Mouse (Mus musculus) ES-E14 (cell line): Measurements from ENCODE around the gene Vps45. TPM values are rescaled to one million over a fixed set of nuclear protein-coding genes. Genes with fewer than 3 reads are reported as not detected.
"Not testable (repeated sequence)": the region's sequence is repeated elsewhere in the genome, so short reads cannot be mapped to it uniquely, and the experiment has no call there.

Experiments
- DNase-seq: peaks from one replicate; pipeline ENCODE4 v3.0.0-alpha.2; 2013; ENCODE audit warnings: low read depth, low spot score
- H3K27ac ChIP-seq: 2 replicates; pipeline ENCODE4 v1.5.1; 2012; ENCODE audit warnings: low read depth, mild to moderate bottlenecking, low read length, moderate library complexity, mixed read lengths; ENCODE audit not compliant: poor library complexity, insufficient read depth, severe bottlenecking
- H3K36me3 ChIP-seq: 2 replicates; pipeline ENCODE4 v1.6.1; 2012; ENCODE audit warnings: mild to moderate bottlenecking, low read length, moderate library complexity, mixed read lengths; ENCODE audit not compliant: control insufficient read depth, poor library complexity, insufficient read depth, severe bottlenecking
- H3K4me1 ChIP-seq, 2 experiments: fragments of 150-350 bp in 1 of 2; sonication (generic) in 1 of 2; 2 replicates each; pipeline ENCODE4 v1.6.1; 2012; ENCODE audit warnings: low read length in 2 of 2, mild to moderate bottlenecking in 1 of 2, mixed read lengths in 1 of 2; ENCODE audit not compliant: control insufficient read depth in 2 of 2, insufficient read depth in 2 of 2, poor library complexity in 1 of 2
- H3K4me3 ChIP-seq, 2 experiments: fragments of 150-350 bp in 1 of 2; sonication (generic) in 1 of 2; 2 replicates each; pipeline ENCODE4 v1.5.1; 2012; ENCODE audit warnings: low read length in 2 of 2, low read depth in 1 of 2, mild to moderate bottlenecking in 1 of 2, mixed read lengths in 1 of 2; ENCODE audit not compliant: insufficient read depth in 1 of 2, poor library complexity in 1 of 2, severe bottlenecking in 1 of 2
- H3K9ac ChIP-seq: 2 replicates; pipeline ENCODE4 v1.6.1; 2012; ENCODE audit warnings: low read depth, mild to moderate bottlenecking, low read length, mixed read lengths; ENCODE audit not compliant: poor library complexity, insufficient read depth, severe bottlenecking
- H3K9me3 ChIP-seq: fragments of 150-350 bp; sonication (generic); 2 replicates; pipeline ENCODE4 v1.6.1; 2012; ENCODE audit warnings: low read depth, mild to moderate bottlenecking, low read length; ENCODE audit not compliant: control insufficient read depth, insufficient read depth
- CHD2 ChIP-seq: IDR thresholded peaks from 2 replicates; pipeline ENCODE4 v1.6.1; 2014; ENCODE audit warnings: mild to moderate bottlenecking, low read depth, low read length, inconsistent platforms
- HCFC1 ChIP-seq: IDR thresholded peaks from 2 replicates; pipeline ENCODE4 v1.6.1; 2012; ENCODE audit warnings: low read length, inconsistent platforms, borderline replicate concordance; ENCODE audit not compliant: insufficient read depth
- MAFK ChIP-seq: IDR thresholded peaks from 2 replicates; pipeline ENCODE4 v1.6.1; 2014; ENCODE audit warnings: mild to moderate bottlenecking, low read depth, low read length, inconsistent platforms; ENCODE audit not compliant: insufficient read depth
- ZC3H11A ChIP-seq: IDR thresholded peaks from 2 replicates; pipeline ENCODE4 v1.6.1; 2012; ENCODE audit warnings: low read depth, mild to moderate bottlenecking, inconsistent platforms, low read length, borderline replicate concordance
- ZNF384 ChIP-seq: IDR thresholded peaks from 2 replicates; pipeline ENCODE4 v1.6.1; 2012; ENCODE audit warnings: low read depth, low read length, inconsistent platforms
- in situ Hi-C, 2 experiments: fragments of 600-800 bp; cut with MboI; formaldehyde crosslinking; loops; one replicate each; pipeline ENCODE4 v1.15.1; 2025; ENCODE audit warnings: low sequenced_read_pairs in 2 of 2, inconsistent platforms in 1 of 2; ENCODE audit not compliant: unreplicated experiment in 2 of 2
- total RNA-seq: library from RNA; depleted of rRNA; stranded (reverse); fragments of 300-350 nt; gene quantifications from 2 replicates; pipeline ENCODE4 v1.2.3, GENCODE M21; 2012

Gene Vps45
- total RNA-seq, 1 experiment: 11.9 TPM

GRCm38 (mm10) chr3:95977587-95977986, 80.7 kb downstream of the Vps45 start:
- not testable (repeated sequence) for H3K4me1 ChIP-seq

GRCm38 (mm10) chr3:95977079-95977478, 81.2 kb downstream of the Vps45 start:
- Histone ChIP-seq H3K36me3 (no peaks in the 10 kb centered on the region), H3K27ac (no peak overlapping the region), H3K4me3 (no peak overlapping the region), H3K9ac (no peak overlapping the region), H3K4me1 (peaks cover 0 to 5% of the 10 kb centered on the region in 2 experiments; a peak in 1 of 4 replicates), H3K9me3 (no peaks in the 10 kb centered on the region)
- in situ Hi-C loops: no loop called here
- no peak for DNase-seq
- peak; percentile 70; the same call in 1 of the 2 replicates for TF ChIP-seq ZNF384
- no peak for TF ChIP-seq HCFC1
- TF ChIP-seq CHD2: no peak
- TF ChIP-seq ZC3H11A: no peak

More at GRCm38 (mm10) chr3:95977587-95977986, 80.7 kb downstream of the Vps45 start:
- in situ Hi-C loops, H3K9ac ChIP-seq, H3K9me3 ChIP-seq, H3K4me3 ChIP-seq, H3K27ac ChIP-seq, DNase-seq, H3K36me3 ChIP-seq: not testable (repeated sequence)
- peak; percentile 57; the same call in 1 of the 2 replicates for TF ChIP-seq ZNF384

DNA sequence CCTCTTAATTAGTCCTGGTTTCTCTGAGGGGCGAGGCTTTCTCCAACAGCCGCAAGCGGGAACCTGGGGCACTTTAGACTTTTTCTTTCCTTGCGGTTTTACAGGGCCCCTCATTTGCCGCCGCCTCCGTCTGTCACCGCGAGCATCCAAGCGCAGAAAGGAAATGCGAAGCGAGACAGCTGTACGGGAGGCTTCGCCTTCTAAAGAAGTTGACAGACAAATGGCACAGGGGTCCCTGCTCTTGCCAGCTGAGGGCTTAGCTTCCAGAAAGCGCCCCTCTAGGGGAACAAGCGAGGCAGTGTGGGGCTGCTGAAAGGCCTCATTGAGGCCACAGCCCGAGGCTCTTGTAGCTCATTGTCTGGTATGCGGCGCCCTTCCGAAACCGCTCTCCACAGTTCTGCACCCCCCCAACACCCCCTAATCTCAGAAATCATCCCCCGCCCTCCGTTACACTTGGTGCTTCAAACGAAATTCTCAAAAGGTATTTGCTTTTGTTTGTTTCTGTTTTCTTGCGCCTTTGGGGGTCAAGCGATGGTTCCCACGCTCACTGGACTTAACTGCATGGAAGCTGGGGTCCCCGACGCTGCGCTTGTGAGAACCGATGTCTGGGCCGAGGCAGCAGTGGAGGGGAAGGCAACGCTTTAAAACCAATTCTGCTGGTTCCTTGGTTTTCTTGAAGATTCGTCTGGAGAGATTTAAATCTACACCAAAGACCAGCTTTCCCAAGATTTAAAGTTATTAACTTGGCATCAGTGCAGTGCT, 85.2 kb downstream of the Vps45 start:
- no peak for DNase-seq
- in situ Hi-C loops: loop anchor here (5.0 kb wide), 2 partner anchors 79 to 84 kb away; partner anchors contain the start of gene Vps45 (in 1 of the 2)
- peak overlapping the region; percentile 32 to 37 for H3K4me3 ChIP-seq
- no peaks in the 10 kb centered on the region for H3K36me3 ChIP-seq
- no peak for TF ChIP-seq ZC3H11A
- H3K9ac ChIP-seq: no peak overlapping the region
- no peaks in the 10 kb centered on the region for H3K9me3 ChIP-seq
- H3K27ac ChIP-seq: no peak overlapping the region
- H3K4me1 ChIP-seq: peaks cover 0 to 5% of the 10 kb centered on the region in 2 experiments; a peak in 1 of 4 replicates

- in situ Hi-C loops: loop anchor here (5.0 kb wide), 2 partner anchors 80 to 85 kb away; partner anchors contain the start of gene Vps45 (in 1 of the 2)
- Histone ChIP-seq H3K36me3 (no peaks in the 10 kb centered on the region), H3K9me3 (no peaks in the 10 kb centered on the region), H3K27ac (no peak overlapping the region), H3K9ac (no peak overlapping the region), H3K4me3 (peak overlapping the region in 1 of 2 experiments; percentile 37; a peak in 1 of 4 replicates), H3K4me1 (peaks cover 0 to 5% of the 10 kb centered on the region in 2 experiments; a peak in 1 of 4 replicates)
- DNase-seq: no peak
- no peak for TF ChIP-seq ZNF384
- no peak for TF ChIP-seq HCFC1
- TF ChIP-seq MAFK: no peak
- TF ChIP-seq CHD2: no peak
- no peak for TF ChIP-seq ZC3H11A
These were observed 85.9 kb downstream of the Vps45 start for GRCm38 (mm10) chr3:95972251-95972872.

- DNase-seq, H3K4me3 ChIP-seq, H3K4me1 ChIP-seq, H3K36me3 ChIP-seq, H3K9ac ChIP-seq, H3K27ac ChIP-seq, H3K9me3 ChIP-seq: not testable (repeated sequence)
- in situ Hi-C loops: loop anchor here (5.0 kb wide), 2 partner anchors 82 to 87 kb away; partner anchors contain the start of gene Vps45 (in 1 of the 2)
These were observed 87.6 kb downstream of the Vps45 start for GRCm38 (mm10) chr3:95970661-95971060.
